ENCODE assay signal across 22 mouse cellular contexts in the genomic region with DNA sequence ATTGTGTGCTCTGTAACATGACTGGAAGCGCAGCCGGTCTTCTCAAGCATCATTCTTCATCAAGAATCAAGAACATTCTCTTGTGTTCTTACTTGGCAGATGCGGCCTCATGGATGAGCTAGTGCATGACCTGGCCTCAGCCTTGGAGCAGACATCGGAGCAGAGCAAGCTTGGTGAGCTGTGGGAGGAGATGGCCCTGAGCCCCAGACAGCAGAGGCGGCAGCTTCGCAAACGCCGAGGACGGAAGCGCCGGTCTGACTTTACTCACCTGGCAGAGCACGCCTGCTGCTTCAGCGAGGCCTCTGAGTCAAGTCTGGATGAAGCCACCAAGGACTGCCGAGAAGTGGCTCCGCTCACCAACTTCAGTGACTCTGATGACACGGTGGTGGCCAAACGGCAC. TPM values are rescaled to one million over a fixed set of nuclear protein-coding genes. Genes with fewer than 3 reads are reported as not detected.
DNase-seq lines count a peak whose midpoint lies in the region; ATAC-seq and TF ChIP-seq lines count a peak whose summit lies in the region.
"Had no signal": no experiment of that assay in that cellular context is flagged by ENCODE, and none has a peak within 500 bp of the region (broad histone marks: within the 10 kb centered on the region; RNA-seq: fewer than 3 reads in every experiment).

No protein-coding gene starts in this region.

- ATAC-seq in frontal cortex, adult (ENCODE audit: low TSS enrichment): no peak
- ATAC-seq: CD4-positive, CD25-positive, alpha-beta regulatory T cell, adult 4 months; forebrain, embryonic 16.5 days; intestine, embryonic 15.5 days had no signal

- no peak overlapping the region for H3K27ac ChIP-seq in testis, adult 2 months (ENCODE audit: control insufficient read depth, insufficient read depth, low read depth, low read length)
- H3K27ac ChIP-seq: embryonic facial prominence, embryonic 12.5 days; gastrocnemius, adult 2 months; heart, embryonic 10.5 days; hindbrain, embryonic 14.5 days; intestine, embryonic 15.5 days had no signal

- TF ChIP-seq CTCF in testis, adult 2 months (IDR thresholded peaks at IDR 0.05; ENCODE audit: control insufficient read depth, insufficient read depth, insufficient replicate concordance, low read depth, low read length): no peak

- H3K36me3 ChIP-seq in testis, adult 2 months (ENCODE audit: control insufficient read depth, insufficient read depth, low read length): peaks cover 1% of the 10 kb centered on the region

- peak overlapping the region; percentile 18 for H3K4me3 ChIP-seq in testis, adult 2 months (ENCODE audit: control insufficient read depth, low read depth, low read length)
- H3K4me3 ChIP-seq: embryonic facial prominence, embryonic 12.5 days; gastrocnemius, adult 2 months; heart, embryonic 10.5 days; intestine, embryonic 15.5 days had no signal

- H3K27me3 ChIP-seq in testis, adult 2 months (ENCODE audit: control insufficient read depth, insufficient read depth, low read length): no peaks in the 10 kb centered on the region
- H3K27me3 ChIP-seq: embryonic facial prominence, embryonic 12.5 days; intestine, embryonic 15.5 days had no signal

- peaks cover 3% of the 10 kb centered on the region; the same call in 1 of the 2 replicates for H3K4me1 ChIP-seq in testis, adult 2 months (ENCODE audit: control insufficient read depth, insufficient read depth, low read length)

- no peak for TF ChIP-seq POLR2A in testis, adult 2 months (IDR thresholded peaks at IDR 0.05; ENCODE audit: control insufficient read depth, low read depth, low read length)

- peak; percentile 11 to 43 for DNase-seq in adrenal gland, adult (ENCODE audit: inconsistent age in 2 of 2, low spot score in 1 of 2)
- no peak for DNase-seq in adrenal gland, adult 18-20 months (ENCODE audit: low spot score in 2 of 2)
- peak; percentile 85 for DNase-seq in heart, adult 11 months
- no peak for DNase-seq in heart, adult 18-20 months
- no peak for DNase-seq in testis, postnatal 14 days (ENCODE audit: low spot score)
- DNase-seq in right cerebral cortex, postnatal 14 days: no peak
- DNase-seq: B cell, adult 2 months; cerebellum, adult 8-10 months; cerebellum, postnatal 14 days; gastrocnemius, adult 2 months; gastrocnemius, postnatal 25 days; heart, postnatal 10 days; heart, postnatal 4 days; kidney, adult 18-20 months had no signal

RNA-seq across cellular contexts. Expression of gene Gpatch2l, which starts 2.3 kb away (rescaled TPM):
- total RNA-seq in adrenal gland, adult 18-20 months (2021): 10 to 100 TPM; 18.6 to 20.3 TPM
- 10 to 100 TPM; 11.8 to 13.3 TPM for total RNA-seq in heart, adult 18-20 months (2021)
- polyA plus RNA-seq in testis, adult 2 months (2012; rRNA removed): 14.5 and 15.2 TPM in 2 replicates

Comparison
In these comparisons a context has a peak if more than half of its experiments do, and no peak if none do; other contexts are left out.
1. DNase-seq: peak in adrenal gland, adult (2 of 2) and heart, adult 11 months (single experiment); none in adrenal gland, adult 18-20 months (0 of 2), heart, adult 18-20 months (0 of 2), testis, postnatal 14 days (single experiment) and right cerebral cortex, postnatal 14 days (single experiment).